Mouse (Mus musculus) lung, adult 18-20 months (tissue): ENCODE results near the gene Parm1.

ENCODE experiments used
- DNase-seq, 2 experiments: peaks; one replicate each; pipeline ENCODE4 v3.0.0; 2022; ENCODE audit warnings: mixed read lengths in 2 of 2

Gene Parm1

DNA sequence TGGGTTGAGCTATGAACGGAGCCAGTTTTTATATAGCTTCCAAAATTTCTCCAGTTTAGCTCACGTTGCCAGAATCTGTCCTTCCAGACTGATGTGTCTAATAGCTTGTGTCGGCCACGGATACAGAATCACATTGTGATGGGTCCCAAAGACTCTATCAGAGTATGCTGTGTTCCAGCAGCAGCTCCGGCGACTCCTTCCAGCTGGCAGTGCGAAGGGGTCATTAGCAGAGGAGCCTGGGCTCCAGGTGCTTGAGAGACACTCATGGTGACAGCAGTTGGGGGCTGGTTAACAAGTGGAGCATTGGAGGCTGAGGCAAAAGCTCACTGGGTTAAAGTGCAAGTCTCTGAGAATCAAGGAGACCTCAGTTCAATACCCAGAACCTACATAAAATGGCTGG is 61.5 kb downstream of the Parm1 start:
- no peak for DNase-seq

DNA sequence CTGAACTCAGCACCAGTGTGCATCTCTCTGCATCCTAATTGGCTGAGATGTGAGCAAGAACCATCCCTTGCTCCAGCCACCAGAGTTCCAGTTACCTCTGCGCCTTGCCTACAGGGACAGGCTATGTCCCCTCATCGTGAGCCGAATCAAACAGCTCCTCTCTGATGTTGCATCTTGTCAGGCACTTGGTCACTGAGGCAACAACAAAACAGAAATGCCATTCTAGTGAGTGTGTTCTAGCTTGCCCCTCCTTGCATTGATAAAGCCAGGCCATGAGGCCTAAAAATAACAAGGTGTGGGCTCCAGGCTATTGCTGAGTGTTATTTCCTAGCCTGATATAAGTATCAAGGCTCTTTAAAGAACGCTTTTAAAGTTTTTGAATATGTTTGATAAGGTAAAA is 64.4 kb downstream of the Parm1 start:
- DNase-seq = no peak

DNA sequence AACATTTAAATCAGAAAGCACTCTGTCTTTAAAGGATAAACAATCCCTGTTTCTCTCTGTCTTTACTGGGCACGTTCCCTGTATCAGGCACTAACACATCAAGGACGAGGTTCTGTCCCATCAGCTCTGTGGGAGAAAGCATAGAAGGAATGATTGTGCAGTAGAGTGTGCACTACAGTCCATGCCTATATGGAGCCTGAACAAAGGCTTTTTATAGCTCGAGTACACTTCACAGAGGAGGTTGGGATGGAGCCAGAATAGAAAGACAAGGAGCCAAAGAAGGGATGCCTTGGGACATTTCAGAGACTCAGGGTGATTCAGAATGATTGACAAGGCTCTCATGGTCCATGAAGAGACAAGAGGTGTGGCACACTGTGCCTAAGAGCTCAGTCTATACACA is 68.8 kb downstream of the Parm1 start:
- no peak for DNase-seq

DNA sequence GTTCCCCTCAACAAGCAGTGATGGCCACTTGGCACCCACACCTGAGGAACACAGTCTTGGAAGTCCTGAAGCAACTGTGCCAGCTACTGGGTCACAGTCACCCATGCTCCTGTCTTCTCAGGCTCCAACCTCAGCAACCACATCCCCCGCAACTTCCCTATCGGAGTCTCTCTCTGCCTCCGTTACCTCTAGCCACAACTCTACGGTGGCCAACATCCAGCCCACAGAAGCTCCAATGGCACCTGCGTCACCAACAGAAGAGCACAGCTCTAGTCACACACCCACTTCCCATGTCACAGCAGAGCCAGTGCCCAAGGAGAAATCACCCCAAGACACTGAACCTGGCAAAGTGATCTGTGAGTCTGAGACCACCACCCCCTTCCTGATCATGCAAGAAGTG is 76.7 kb downstream of the Parm1 start:
- DNase-seq = no peak

DNA sequence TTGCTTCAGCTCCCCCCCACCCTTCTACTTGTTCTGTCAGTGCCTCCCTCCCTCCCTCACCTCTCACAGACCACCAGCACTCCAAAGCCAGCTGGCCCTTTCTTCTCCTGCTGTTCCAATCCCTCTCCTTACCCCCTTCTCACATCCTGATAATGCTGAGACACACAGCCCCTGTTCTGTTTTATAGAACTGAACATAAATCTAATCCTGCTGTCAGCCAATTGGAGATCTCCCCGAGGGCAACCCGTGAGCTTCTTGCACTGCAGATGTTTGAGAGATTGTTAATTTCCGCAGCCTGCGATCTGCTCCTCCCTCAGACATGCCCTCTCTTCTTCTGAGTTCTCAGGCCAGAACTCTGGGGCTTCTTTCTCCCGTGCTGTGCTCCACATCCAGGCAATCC is 79.8 kb downstream of the Parm1 start:
- DNase-seq = no peak

DNA sequence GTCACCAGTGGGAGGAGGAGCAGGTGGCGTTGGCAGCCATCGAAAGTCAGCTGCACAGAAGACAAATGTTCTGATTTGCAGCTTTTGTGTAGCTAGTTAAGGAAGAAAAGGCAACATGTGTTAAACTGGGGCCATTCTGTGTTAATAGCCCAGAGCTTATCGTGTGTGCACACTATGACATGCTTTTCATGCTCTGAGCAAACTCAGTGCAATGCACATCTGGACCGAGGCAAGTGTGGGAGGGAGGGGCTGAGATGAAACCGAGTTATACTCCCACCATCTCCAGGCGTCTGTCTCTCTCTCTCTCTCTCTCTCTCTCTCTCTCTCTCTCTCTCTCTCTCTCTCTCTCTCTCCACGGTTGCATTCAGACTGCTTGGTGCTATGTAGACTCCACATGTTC is 82.4 kb downstream of the Parm1 start:
- DNase-seq = no peak

DNA sequence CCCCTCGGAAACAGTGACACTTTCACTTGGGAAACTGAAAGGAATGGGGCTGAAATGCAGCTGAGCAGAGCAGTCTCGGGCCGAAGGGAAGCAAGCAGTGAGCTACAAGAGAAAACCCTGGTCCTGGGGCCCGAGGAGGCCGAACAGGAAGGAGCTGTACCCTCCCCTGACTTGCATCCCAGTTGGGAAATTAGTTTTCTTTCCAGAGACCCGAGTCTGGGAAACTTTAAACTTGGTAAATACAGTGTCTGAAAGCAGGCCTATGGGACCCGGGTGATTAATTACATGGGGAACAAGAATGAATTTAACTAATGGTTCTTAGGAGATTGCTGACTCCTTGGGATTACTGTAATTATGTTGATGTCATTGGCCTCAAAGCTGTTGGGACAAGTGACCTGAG is 85.9 kb downstream of the Parm1 start:
- no peak for DNase-seq

DNA sequence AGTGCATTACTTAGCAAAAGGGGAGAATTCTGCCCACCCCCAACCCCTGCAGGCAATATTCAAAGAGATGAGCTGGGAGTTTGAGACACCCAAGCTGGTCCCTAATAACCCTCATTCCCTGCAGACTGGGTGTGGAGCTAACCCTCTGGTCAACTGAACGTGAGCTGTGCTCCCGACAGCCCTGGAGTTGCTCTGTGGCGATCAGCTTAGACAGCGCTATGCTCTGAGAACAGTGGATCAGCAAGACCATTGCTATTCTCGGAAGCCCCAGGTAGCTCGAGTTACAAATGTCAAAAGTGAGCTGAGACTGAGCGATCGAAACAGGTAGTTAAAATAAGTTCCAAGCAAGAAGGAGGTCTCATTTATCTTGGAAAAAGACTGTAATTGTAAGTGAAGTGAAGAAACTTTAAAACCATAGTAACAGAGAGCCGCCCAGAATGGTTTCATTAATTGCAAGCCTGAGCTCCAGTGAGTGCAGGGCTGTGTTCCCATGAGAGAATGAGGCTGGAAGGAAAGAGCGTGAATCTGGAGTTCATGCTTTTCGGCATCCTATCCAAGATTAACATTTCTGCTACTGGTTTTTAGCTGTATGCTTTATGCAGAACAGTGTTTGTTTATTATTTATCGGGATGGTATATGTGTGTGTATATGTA is 86.5 kb downstream of the Parm1 start:
- no peak for DNase-seq

DNA sequence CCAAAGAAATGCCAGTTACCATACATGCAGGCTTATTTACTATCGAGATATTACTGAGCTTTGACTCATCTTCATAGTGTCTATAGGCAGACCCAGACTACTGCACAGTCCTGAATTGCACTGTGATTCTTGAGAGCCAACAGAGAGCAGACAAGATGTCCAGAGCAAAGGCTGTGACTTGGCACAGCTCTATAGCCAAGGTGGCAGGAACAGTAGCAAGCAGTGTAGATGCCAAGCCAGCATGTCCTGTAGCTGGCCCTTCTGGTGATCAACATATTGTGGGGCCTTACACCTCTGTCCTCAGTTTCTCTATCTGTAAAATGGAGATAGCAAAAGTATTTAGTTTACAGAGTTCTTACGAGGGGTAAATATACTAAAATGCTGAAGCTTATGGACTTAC is 89.8 kb downstream of the Parm1 start:
- no peak for DNase-seq

DNA sequence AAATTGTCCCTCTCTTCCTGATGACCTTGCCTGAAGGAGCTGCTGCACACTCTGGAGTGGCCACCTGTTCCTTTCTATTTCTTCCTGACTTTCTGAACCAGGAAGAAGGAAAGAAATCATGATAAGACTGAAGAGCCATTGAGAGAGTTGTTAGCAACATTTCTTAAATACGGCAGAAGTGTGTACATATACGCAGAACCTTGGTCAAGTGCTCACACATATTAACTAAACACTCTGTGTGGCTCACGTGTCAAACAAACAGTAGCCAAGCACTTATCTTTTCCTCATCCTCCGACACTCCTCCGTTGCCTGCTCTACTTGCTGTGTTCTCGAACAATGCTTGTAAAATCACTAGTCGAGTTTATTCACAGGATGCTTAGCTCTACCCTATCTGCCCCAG is 90.4 kb downstream of the Parm1 start:
- DNase-seq = peak; percentile 29 to 70

DNA sequence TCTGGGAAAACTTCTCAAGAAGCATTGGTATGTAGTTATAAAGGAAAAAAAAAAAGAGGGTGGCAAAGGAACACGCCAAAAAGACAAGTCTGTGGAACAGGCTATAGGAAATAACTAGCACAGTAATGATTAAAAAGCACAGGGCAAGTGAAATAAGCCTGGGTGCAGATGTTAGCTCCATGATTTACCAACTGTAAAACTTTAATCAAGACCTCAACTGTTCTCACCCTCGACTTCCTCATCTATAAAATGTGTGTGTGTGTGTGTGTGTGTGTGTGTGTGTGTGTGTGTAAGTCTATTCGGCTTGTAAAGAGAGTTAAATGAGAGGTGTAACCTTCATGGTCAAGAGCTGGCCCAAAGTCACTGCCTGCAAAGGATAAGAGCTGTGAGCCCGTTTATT is 91.6 kb downstream of the Parm1 start:
- DNase-seq = no peak

DNA sequence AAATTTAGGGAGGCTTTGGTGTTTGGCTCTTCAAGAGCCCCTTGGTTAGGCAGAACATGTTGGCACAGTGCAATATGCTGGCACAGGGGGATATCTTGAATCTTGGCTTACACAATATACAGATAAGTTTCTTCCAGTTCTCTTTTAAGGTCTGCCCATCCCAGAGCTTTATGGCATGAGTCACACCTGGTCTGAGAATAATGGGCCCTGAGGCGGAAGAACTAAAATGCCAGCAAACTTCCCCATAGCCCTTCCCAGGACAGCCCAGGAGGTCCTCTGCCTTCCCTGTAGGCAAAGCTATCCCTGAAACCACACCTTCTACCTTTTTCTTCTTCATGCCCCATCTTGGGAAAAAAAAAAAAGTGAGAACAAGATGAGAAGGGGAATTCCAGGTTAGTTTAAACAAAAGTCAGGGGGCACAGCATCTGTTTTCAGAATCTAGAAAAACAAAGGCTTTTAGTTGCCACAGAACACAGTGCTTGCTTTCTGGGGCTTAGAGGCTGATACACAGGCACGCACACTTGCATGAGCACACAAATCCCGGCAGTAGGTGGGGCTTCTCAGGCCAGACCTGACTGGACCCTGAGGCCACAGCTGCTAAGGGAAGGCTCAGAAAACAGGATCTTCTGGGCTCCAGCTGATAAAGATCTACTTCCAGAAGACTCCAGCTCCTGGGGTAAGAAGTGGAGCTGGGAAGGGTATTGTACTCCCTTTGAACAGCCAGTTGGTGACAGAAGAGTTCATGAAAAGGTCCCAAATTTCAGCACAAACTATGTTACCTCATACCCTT is 92.3 kb downstream of the Parm1 start:
- DNase-seq = peak in 1 of 2 experiments; percentile 15

DNA sequence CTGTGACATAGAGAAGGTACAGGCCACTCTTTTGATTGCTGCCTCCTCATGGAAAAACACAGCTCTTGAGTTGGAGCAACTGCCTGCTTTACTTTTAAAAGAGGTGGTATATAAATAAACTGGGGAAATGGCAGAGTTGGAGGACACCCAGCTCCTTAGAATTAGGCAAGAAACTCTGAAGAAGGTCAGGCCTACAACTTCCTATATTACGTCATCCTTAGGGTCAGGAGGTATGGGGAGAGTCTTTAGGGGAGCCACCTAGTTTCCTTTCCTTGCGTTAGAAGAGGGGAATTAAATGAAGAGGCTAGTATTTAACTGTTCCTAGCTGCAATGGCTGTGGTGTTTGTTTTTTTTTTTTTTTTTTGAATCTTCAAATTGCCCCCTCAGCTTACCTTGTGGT is 93.1 kb downstream of the Parm1 start:
- DNase-seq = peak in 1 of 2 experiments; percentile 8

DNA sequence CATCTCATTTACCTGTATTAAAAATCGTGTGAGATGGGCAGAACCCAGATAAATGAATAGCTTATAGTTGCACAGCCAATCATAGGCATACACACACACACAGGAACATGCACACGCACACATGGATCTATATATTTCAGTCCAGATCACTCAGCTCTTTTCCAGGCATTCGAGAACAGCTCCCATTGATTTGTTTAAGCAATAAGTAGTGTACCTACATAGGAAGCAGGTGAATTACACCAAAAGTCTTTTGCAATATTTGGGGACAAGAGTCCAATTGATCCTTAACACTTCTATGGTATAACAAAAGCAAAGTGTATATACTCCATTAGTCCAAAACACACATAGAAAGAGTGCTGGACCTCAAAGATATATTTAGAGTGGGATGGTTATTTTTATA is 94.2 kb downstream of the Parm1 start:
- DNase-seq = no peak

DNA sequence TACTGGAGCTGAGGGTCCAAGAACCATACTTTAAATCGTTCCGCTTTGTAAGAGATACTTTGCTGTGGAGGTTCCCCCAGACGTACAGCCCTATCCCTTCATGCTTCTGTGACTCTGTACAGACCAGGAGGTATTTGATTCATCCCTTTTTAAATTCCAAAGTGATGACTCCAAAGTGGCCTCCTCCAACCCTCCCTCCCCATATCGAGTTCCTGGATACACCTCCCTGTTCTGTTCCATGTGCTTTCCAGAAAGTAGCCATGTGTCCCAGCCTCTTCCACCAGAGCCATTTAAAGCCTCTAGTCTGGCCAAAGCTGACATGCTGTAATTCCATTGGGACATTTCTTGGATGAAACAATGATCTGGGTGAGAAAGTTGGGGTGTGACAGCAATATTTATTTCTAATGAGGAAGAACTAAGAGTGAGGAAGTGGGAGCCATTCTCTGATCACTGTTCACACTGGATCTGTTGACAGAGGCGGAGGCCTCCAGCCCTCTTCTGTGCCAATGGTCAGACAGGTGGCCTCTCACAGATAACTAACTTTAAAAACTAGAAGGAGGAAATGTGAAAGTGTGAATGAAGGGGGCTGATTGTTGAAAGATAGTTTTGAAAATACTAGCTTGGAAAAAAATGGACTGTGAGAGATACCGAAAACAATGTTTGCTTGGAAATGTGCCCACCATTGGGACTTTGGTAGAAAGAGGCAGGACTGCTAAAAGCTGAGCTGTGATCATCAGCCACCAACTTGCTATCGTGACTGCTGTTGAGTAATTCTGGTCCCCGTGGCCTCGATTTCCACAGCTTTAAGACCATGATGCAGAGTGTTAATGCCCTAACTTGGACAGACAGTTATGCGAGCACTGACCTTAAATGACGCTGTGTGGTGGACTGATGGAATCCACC is 100.2 kb downstream of the Parm1 start:
- no peak for DNase-seq

DNA sequence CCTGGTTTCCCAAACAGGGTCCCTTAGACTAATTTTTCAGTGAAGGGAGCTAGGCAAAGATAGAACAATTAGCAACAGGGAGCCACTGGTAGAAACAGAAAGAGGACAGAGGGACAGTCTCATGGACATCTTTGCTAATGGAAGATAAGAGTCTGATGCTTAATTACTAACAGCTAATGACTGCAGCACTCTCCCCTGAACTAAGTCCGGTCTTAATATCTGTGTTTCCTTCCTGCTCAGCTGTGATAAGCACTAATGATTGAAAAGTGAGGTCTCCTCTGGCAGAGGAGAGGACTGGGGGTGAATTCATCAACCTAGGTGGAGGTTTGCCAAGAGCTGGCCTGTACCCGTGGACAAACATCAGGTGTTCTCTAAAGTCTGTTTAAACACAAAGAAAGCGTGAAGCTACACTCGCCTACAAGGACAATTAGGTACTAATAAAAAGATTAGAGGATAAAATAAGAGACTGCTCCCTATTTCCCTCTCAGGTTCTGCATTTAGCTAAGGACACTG is 101.3 kb downstream of the Parm1 start:
- DNase-seq = no peak

DNA sequence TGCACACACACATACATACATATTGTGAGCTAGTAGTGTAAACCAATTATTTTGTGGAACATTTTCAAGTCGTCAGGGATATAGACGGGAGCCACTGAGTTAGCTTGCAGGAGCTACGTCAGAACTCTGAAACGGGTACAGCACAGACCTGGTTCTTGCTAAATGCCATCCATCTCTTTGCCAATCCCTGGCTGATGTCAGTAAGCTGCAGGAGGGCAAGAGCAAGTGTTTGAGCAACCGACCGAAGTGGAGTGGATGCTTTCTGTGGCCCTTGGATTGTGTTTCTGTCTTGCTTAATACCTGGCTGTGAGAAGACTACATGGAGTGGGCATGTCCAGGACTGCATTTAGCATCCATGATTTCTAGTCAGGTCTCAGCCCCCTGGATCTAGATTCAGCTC is 103.8 kb downstream of the Parm1 start:
- peak; percentile 27 to 46 for DNase-seq

DNA sequence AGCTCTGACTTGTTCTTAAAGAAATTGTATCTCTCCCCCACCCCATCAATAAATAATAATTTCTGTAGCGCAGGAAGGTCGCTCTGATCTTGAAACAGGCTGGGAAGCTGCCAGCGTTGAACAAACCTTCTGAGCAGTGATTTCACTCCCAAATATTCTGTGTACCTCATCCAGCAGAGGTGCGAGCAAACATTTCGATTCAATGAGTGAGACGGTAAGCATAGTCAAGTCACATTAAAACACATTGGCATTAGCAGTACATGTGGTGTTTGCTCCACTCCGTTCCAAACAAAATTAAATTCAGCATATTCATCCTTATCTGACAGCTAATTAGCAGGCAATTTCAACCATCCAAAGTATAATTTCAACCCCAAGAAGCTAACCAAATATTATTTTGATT is 109.4 kb downstream of the Parm1 start:
- DNase-seq = no peak

DNA sequence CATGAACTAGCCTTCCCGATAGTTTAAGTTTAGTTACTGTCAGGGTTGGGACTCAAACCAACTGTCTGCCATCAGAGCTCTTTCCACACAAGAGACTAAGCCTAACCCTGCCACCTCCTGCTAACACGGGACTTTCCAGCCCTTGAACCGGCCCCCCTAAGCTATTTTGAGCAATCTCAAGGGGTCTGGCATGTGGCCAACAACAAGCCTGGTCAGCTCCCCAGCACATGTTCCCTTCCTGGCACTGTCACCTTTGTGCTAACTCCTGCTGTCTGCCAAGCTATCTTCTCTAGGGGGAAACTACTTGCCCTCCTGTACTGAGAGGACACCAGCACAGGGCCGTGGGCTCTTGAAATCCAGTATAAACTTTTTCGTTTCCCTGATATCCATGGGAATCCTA is 112.1 kb downstream of the Parm1 start:
- peak; percentile 51 to 58 for DNase-seq

DNA sequence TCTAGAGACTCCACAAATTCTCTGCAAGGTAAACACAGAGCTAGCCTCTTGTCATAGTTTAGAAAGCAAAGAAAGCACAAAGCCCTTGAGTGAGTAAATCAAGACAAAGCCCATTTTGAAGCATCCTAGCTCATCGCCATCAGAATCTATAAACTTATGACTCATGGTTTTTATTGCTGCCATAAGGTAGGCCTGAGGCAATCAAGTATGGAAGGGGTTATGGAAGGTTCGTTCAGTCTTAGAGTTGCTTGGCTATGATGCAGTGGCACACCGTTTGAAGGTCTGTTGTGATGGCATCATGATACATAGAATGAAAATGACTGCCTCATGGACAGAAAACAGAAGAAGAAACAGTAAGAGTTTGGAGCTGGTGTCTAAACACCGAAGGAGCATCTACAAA is 133.9 kb downstream of the Parm1 start:
- DNase-seq = no peak

DNA sequence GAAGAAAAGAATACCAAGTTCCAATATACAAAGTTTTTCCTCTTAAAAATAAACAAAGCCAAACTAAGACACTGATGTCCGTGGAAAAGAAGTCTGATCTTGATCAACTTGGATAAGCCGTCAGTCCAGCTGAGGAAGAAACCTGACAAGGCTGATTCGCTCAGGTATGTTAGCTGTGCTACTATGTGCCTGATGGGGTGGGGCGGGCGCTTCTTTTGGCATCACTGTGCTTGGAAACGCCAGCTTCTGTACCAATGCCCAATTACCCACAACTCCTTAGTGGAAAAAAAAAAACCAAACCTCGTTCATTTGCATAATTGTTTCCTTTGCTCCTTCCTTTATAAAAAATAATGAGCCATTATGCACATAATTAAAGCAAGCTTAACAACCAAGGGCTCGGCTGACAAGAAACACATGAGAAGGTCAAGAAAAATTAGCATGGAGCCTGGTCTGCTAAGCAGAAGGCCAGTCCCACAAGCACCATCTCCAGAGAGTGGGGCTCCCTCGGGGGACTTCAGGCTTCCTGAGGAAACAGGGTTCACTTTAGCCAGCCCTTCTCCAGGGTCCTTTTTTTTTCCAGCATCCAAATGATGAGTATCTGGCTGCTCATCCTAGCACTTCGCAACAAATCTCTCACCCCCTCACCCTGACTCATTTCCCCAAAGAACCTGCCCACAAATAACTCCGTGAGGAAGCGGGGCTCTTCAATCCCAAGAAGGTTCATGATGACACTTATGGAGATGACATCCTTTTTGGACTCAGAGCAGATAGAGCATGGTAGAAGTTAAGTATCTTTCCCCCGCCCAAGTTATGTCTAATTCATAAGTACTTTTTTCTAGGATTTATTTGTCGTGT is 135.9 kb downstream of the Parm1 start:
- no peak for DNase-seq

DNA sequence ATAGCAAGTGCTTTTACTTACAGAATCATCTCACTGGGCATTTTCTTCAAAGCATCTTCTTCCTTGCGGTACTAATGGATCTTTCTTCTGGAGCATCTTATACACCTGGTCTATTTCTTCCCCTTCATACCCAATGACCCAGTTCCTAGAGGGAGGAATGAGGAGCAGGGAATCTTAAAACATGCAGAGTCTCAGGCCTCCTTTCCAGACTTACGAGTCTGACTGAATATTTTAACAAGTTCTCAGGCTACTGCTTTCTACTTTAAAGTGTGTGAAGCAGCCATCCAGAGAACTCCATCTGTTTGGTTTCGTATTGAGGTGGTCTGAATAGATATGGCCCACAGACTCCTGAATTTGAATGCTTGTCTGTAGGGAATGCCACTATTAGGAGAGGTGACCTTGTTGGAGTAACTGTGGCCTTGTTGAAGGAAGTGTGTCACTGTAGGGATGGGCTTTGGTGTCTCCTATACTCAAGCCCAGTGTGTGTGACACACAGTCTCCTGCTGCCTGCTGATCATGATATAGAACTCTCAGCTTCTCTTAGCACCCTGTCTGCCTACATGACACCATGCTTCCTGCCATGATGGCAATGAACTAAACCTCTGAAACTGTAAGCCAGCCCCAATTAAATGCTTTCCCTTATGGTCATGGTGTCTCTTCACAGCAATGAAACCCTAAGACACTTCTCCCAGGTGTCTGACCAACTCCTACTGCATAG is 137.1 kb downstream of the Parm1 start:
- no peak for DNase-seq
